Mouse (Mus musculus): ENCODE results near the gene Mcts2.

DNA sequence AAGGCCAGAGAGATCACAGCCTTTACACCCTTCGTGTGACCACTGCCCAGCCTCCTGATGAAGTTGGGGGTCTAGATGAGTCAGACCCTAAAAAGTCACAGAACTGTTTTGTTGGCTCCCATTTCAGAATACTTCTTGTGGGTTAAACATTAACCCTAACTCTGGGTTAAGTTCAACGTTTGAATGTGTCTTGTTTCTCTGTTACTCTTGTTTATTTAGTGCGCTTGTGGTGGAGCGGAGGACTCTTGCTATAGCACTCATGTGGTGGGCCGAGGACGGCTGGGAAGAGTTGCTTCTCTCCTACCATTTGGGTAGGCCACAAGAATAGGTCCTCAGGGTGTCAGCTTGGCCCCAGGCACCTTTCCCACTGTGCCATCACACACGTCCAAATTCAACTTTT lies 41.8 kb downstream of the Mcts2 start:
- TF ChIP-seq POLR2A (IDR thresholded peaks at IDR 0.05; ENCODE audit: borderline replicate concordance, extremely low read depth, insufficient read depth, insufficient read length, poor library complexity, severe bottlenecking) (no peak), CTCF (IDR thresholded peaks at IDR 0.05; ENCODE audit: borderline replicate concordance, extremely low read depth, insufficient read depth, insufficient read length) (no peak)
